22 mouse cellular contexts compared by ENCODE assay signal in genomic region chr11:43174359-43175116, GRCm38 (mm10). TPM values are rescaled to one million over a fixed set of nuclear protein-coding genes. Genes with fewer than 3 reads are reported as not detected.
A peak's percentile ranks its signal among the peaks of the same experiment; 100 is the strongest.
DNase-seq lines count a peak whose midpoint lies in the region; ATAC-seq and TF ChIP-seq lines count a peak whose summit lies in the region.
"Had no signal": no experiment of that assay in that cellular context is flagged by ENCODE, and none has a peak within 500 bp of the region (broad histone marks: within the 10 kb centered on the region; RNA-seq: fewer than 3 reads in every experiment).

No protein-coding gene starts in this region.

- TF ChIP-seq CTCF in intestine, postnatal 0 days (IDR thresholded peaks at IDR 0.05; ENCODE audit: low read depth) = no peak

- H3K9ac ChIP-seq in intestine, postnatal 0 days (ENCODE audit: low read depth, low read length) = no peak overlapping the region
- no peak overlapping the region for H3K9ac ChIP-seq in stomach, embryonic 16.5 days (ENCODE audit: low read length)
- H3K9ac ChIP-seq: forebrain, embryonic 13.5 days; liver, embryonic 12.5 days; lung, embryonic 14.5 days; neural tube, embryonic 13.5 days had no signal

- peak overlapping the region; percentile 30; the same call in 1 of the 2 replicates for H3K4me2 ChIP-seq in intestine, postnatal 0 days (replicated peaks; ENCODE audit: low read depth)
- no peak overlapping the region for H3K4me2 ChIP-seq in stomach, embryonic 16.5 days (ENCODE audit: low read depth, low read length)
- H3K4me2 ChIP-seq: forebrain, embryonic 13.5 days; liver, embryonic 12.5 days; lung, embryonic 14.5 days; neural tube, embryonic 13.5 days had no signal

- peak; percentile 47 for DNase-seq in CD4-positive, CD25-positive, alpha-beta regulatory T cell, adult 2 months (ENCODE audit: low read depth, low spot score)
- DNase-seq in c-Kit-positive CD71-negative TER-119-negative erythroid progenitor cells, embryonic 14.5 days (ENCODE audit: low read depth) = peak; percentile 37
- no peak for DNase-seq in embryo, embryonic 10 days (ENCODE audit: low spot score)
- DNase-seq in kidney, postnatal 10 days = no peak
- no peak for DNase-seq in testis, postnatal 10 days (ENCODE audit: low spot score)
- DNase-seq: adrenal gland, postnatal 36 days; cerebellum, adult 9-11 months; heart, adult 18-20 months; kidney, adult 18-20 months; kidney, postnatal 14 days; lung, embryonic 14.5 days; right cerebral cortex, postnatal 25 days had no signal

- ATAC-seq in intestine, postnatal 0 days = peak; percentile 100
- ATAC-seq in stomach, embryonic 16.5 days (ENCODE audit: insufficient read depth, low FRiP score) = peak; percentile 82
- ATAC-seq: forebrain, embryonic 13.5 days; liver, embryonic 12.5 days; Patski had no signal

- no peaks in the 10 kb centered on the region for H3K36me3 ChIP-seq in intestine, postnatal 0 days (ENCODE audit: control insufficient read depth, insufficient read depth)
- no peaks in the 10 kb centered on the region for H3K36me3 ChIP-seq in stomach, embryonic 16.5 days (ENCODE audit: control insufficient read depth, insufficient read depth, low read length)
- H3K36me3 ChIP-seq: hindbrain, embryonic 10.5 days; liver, embryonic 12.5 days; neural tube, embryonic 13.5 days had no signal

- H3K27ac ChIP-seq in intestine, postnatal 0 days (ENCODE audit: low read depth, low read length) = peak overlapping the region; percentile 65
- H3K27ac ChIP-seq in stomach, embryonic 16.5 days (ENCODE audit: low read length) = no peak overlapping the region
- H3K27ac ChIP-seq: forebrain, embryonic 13.5 days; hindbrain, embryonic 10.5 days; left cerebral cortex, adult 2 months; liver, embryonic 12.5 days; neural tube, embryonic 13.5 days had no signal

- H3K9me3 ChIP-seq in intestine, postnatal 0 days (ENCODE audit: control insufficient read depth) = no peaks in the 10 kb centered on the region
- H3K9me3 ChIP-seq in stomach, embryonic 16.5 days (replicated peaks; ENCODE audit: control insufficient read depth, low read length) = no peaks in the 10 kb centered on the region
- H3K9me3 ChIP-seq: forebrain, embryonic 13.5 days; hindbrain, embryonic 10.5 days; liver, embryonic 12.5 days; megakaryocyte, embryonic 14.5 days; neural tube, embryonic 13.5 days had no signal

- peaks cover 9% of the 10 kb centered on the region; the same call in 1 of the 2 replicates for H3K4me1 ChIP-seq in intestine, postnatal 0 days (replicated peaks; ENCODE audit: control insufficient read depth, insufficient read depth, low read length)
- H3K4me1 ChIP-seq in stomach, embryonic 16.5 days (ENCODE audit: control insufficient read depth, insufficient read depth, low read length) = no peaks in the 10 kb centered on the region
- H3K4me1 ChIP-seq: forebrain, embryonic 13.5 days; hindbrain, embryonic 10.5 days; liver, embryonic 12.5 days; megakaryocyte, embryonic 14.5 days; neural tube, embryonic 13.5 days had no signal

- H3K4me3 ChIP-seq in intestine, postnatal 0 days (ENCODE audit: low read depth, low read length) = no peak overlapping the region
- no peak overlapping the region for H3K4me3 ChIP-seq in stomach, embryonic 16.5 days (replicated peaks; ENCODE audit: low read length)
- H3K4me3 ChIP-seq: forebrain, embryonic 13.5 days; hindbrain, embryonic 10.5 days; left cerebral cortex, adult 2 months; liver, embryonic 12.5 days; megakaryocyte, embryonic 14.5 days; neural tube, embryonic 13.5 days had no signal

- H3K27me3 ChIP-seq in intestine, postnatal 0 days (replicated peaks; ENCODE audit: control insufficient read depth, insufficient read depth, low read length) = no peaks in the 10 kb centered on the region
- no peaks in the 10 kb centered on the region for H3K27me3 ChIP-seq in stomach, embryonic 16.5 days (ENCODE audit: control insufficient read depth, insufficient read depth, low read length)
- H3K27me3 ChIP-seq: forebrain, embryonic 13.5 days; liver, embryonic 12.5 days; megakaryocyte, embryonic 14.5 days; neural tube, embryonic 13.5 days had no signal

- 33% methylated on average over 6 of the region's 6 CpGs for WGBS in intestine, postnatal 0 days
- 68% methylated on average over 6 of the region's 6 CpGs for WGBS in stomach, embryonic 16.5 days

RNA-seq across cellular contexts. Expression of gene Atp10b, which starts 24.9 kb away (rescaled TPM):
- 3.2 and 3.3 TPM in 2 replicates for polyA plus RNA-seq in intestine, postnatal 0 days (2015; fragmentation: Nextera tagmentation; extraction: Ambion mirVana)
- 4.7 and 6.3 TPM in 2 replicates for polyA plus RNA-seq in stomach, embryonic 16.5 days (2015; fragmentation: Nextera tagmentation; extraction: Ambion mirVana)
- polyA plus RNA-seq: heart, embryonic 14.5 days; liver, embryonic 12.5 days; Patski had no signal

Comparison
In these comparisons a context has a peak if more than half of its experiments do, and no peak if none do; other contexts are left out.
1. DNase-seq: peak in CD4-positive, CD25-positive, alpha-beta regulatory T cell, adult 2 months (single experiment) and c-Kit-positive CD71-negative TER-119-negative erythroid progenitor cells, embryonic 14.5 days (single experiment); none in embryo, embryonic 10 days (single experiment), kidney, postnatal 10 days (single experiment) and testis, postnatal 10 days (single experiment).